Mouse (Mus musculus) liver, postnatal 0 days (tissue): ENCODE measurements around the gene Tmem72.

ENCODE experiments used
- CTCF ChIP-seq: sonication (generic); IDR thresholded peaks from 2 replicates; pipeline ENCODE4 v1.5.1; 2016; ENCODE audit warnings: antibody characterized with exemption, low read depth
- EP300 ChIP-seq: IDR thresholded peaks from 2 replicates; pipeline ENCODE4 v1.6.1; 2016; ENCODE audit warnings: antibody characterized with exemption, low read depth, mild to moderate bottlenecking

GRCm38 (mm10) chr6:116704320-116704719, 12.4 kb downstream of the Tmem72 start:
- TF ChIP-seq CTCF (no peak), EP300 (no peak)
